In the genomic region with DNA sequence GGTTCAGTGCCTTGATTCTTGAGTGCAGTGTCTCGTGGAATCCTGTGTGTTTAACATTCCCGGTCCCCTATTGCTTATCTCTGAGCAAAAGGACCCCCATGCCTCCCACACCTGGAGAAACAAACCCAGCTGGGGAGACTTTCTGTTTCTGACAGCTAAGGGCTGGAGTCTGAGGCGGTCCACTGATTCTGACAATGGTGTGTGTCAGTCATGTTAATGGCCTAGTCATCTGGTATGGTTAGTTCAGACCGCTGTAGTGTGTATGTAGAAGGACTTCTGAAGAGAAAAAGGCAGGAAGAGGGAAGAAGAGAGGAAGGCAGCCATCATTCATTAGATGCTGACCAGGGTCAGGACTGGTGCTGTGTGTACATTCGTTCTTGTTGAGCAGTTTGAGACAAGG, we compare ENCODE assay signal across 28 mouse cellular contexts.
DNase-seq lines count a peak whose midpoint lies in the region; ATAC-seq and TF ChIP-seq lines count a peak whose summit lies in the region.
"Had no signal": no experiment of that assay in that cellular context is flagged by ENCODE, and none has a peak within 500 bp of the region (broad histone marks: within the 10 kb centered on the region; RNA-seq: fewer than 3 reads in every experiment).

No protein-coding gene starts in this region.

- TF ChIP-seq CTCF in gastrocnemius, adult 2 months (IDR thresholded peaks at IDR 0.05), result no peak
- TF ChIP-seq CTCF in kidney, postnatal 0 days (IDR thresholded peaks at IDR 0.05; ENCODE audit: low read depth), result no peak

- intact Hi-C loops in gastrocnemius, adult 2 months (cut with DNase I), result loop anchor here (2.0 kb wide), 1 partner anchor 14 kb away; no protein-coding TSS in a partner anchor

- H3K9ac ChIP-seq in kidney, embryonic 14.5 days (ENCODE audit: low read depth, low read length), result no peak overlapping the region
- no peak overlapping the region for H3K9ac ChIP-seq in kidney, postnatal 0 days (ENCODE audit: low read depth, low read length)
- H3K9ac ChIP-seq: embryonic facial prominence, embryonic 12.5 days; embryonic facial prominence, embryonic 15.5 days; forebrain, postnatal 0 days; heart, embryonic 12.5 days; heart, embryonic 15.5 days; hindbrain, embryonic 14.5 days had no signal

- peak overlapping the region; percentile 83 for H3K27ac ChIP-seq in gastrocnemius, adult 2 months
- no peak overlapping the region for H3K27ac ChIP-seq in kidney, embryonic 14.5 days (ENCODE audit: low read depth, low read length)
- no peak overlapping the region for H3K27ac ChIP-seq in kidney, postnatal 0 days
- H3K27ac ChIP-seq: embryonic facial prominence, embryonic 12.5 days; embryonic facial prominence, embryonic 15.5 days; heart, embryonic 15.5 days; hindbrain, embryonic 10.5 days; hindbrain, embryonic 14.5 days had no signal

- H3K9me3 ChIP-seq in kidney, embryonic 14.5 days (ENCODE audit: control insufficient read depth, low read length), result no peaks in the 10 kb centered on the region
- H3K9me3 ChIP-seq in kidney, postnatal 0 days (replicated peaks; ENCODE audit: low read length), result no peaks in the 10 kb centered on the region
- H3K9me3 ChIP-seq: embryonic facial prominence, embryonic 12.5 days; embryonic facial prominence, embryonic 15.5 days; G1E; heart, embryonic 12.5 days; heart, embryonic 15.5 days; hindbrain, embryonic 10.5 days had no signal

- ATAC-seq in kidney, embryonic 14.5 days (ENCODE audit: low FRiP score, low TSS enrichment), result peak; percentile 93
- peak; percentile 80 for ATAC-seq in kidney, postnatal 0 days (replicated peaks; ENCODE audit: low FRiP score, low read depth)
- ATAC-seq: forebrain, embryonic 14.5 days; forebrain, postnatal 0 days had no signal

- no peaks in the 10 kb centered on the region for H3K36me3 ChIP-seq in kidney, embryonic 14.5 days (ENCODE audit: control insufficient read depth, insufficient read depth, low read length)
- no peaks in the 10 kb centered on the region for H3K36me3 ChIP-seq in kidney, postnatal 0 days (ENCODE audit: insufficient read depth, low read length)
- H3K36me3 ChIP-seq: embryonic facial prominence, embryonic 12.5 days; embryonic facial prominence, embryonic 15.5 days; G1E; heart, embryonic 12.5 days; heart, embryonic 15.5 days; hindbrain, embryonic 10.5 days had no signal

- no peak overlapping the region; the same call in 1 of the 2 replicates for H3K4me3 ChIP-seq in gastrocnemius, adult 2 months
- no peak overlapping the region for H3K4me3 ChIP-seq in kidney, embryonic 14.5 days (ENCODE audit: low read length)
- H3K4me3 ChIP-seq in kidney, postnatal 0 days (replicated peaks; ENCODE audit: low read depth, low read length), result no peak overlapping the region
- H3K4me3 ChIP-seq: embryonic facial prominence, embryonic 12.5 days; embryonic facial prominence, embryonic 15.5 days; heart, embryonic 12.5 days; heart, embryonic 15.5 days; hindbrain, embryonic 10.5 days had no signal

- DNase-seq in gastrocnemius, adult 2 months, result no peak
- DNase-seq in gastrocnemius, adult 18-20 months (ENCODE audit: low spot score), result no peak
- DNase-seq in kidney, postnatal 4 days, result no peak
- DNase-seq in kidney, postnatal 0 days (ENCODE audit: low spot score), result peak; percentile 64
- DNase-seq in kidney, adult 18-20 months, result no peak
- no peak for DNase-seq in urinary bladder, adult 18-20 months (ENCODE audit: low spot score in 2 of 2)
- DNase-seq: adrenal gland, adult 2 months; adrenal gland, postnatal 14 days; B cell, adult 2 months; cerebellum, adult 11 months; cerebellum, adult 8-10 months; cerebellum, postnatal 10 days; cerebellum, postnatal 36 days; forebrain, postnatal 0 days; gastrocnemius, postnatal 10 days; gastrocnemius, postnatal 36 days; heart, postnatal 10 days; heart, postnatal 36 days had no signal

- no peaks in the 10 kb centered on the region for H3K27me3 ChIP-seq in kidney, embryonic 14.5 days (ENCODE audit: control insufficient read depth, insufficient read depth, low read length)
- no peaks in the 10 kb centered on the region for H3K27me3 ChIP-seq in kidney, postnatal 0 days (ENCODE audit: insufficient read depth, low read length)
- H3K27me3 ChIP-seq: CH12.LX; embryonic facial prominence, embryonic 12.5 days; embryonic facial prominence, embryonic 15.5 days; heart, embryonic 12.5 days; heart, embryonic 15.5 days had no signal

- no peak overlapping the region for H3K4me2 ChIP-seq in kidney, embryonic 14.5 days (replicated peaks; ENCODE audit: low read depth, low read length)
- H3K4me2 ChIP-seq in kidney, postnatal 0 days (ENCODE audit: low read length), result no peak overlapping the region
- H3K4me2 ChIP-seq: embryonic facial prominence, embryonic 12.5 days; embryonic facial prominence, embryonic 15.5 days; heart, embryonic 12.5 days; heart, embryonic 15.5 days; hindbrain, embryonic 14.5 days had no signal

- peaks cover 25% of the 10 kb centered on the region; the same call in 1 of the 2 replicates for H3K4me1 ChIP-seq in kidney, embryonic 14.5 days (ENCODE audit: control insufficient read depth, insufficient read depth, low read length)
- H3K4me1 ChIP-seq in kidney, postnatal 0 days (replicated peaks; ENCODE audit: insufficient read depth, low read length), result no peaks in the 10 kb centered on the region

- WGBS in kidney, embryonic 14.5 days, result 17% methylated on average over 5 of the region's 5 CpGs
- 26% methylated on average over 5 of the region's 5 CpGs for WGBS in kidney, postnatal 0 days
